Mouse (Mus musculus) intestine, embryonic 16.5 days (tissue): Measurements from ENCODE around the gene Igsf9b. TPM values are rescaled to one million over a fixed set of nuclear protein-coding genes. Genes with fewer than 3 reads are reported as not detected.

Source experiments
- ATAC-seq: fragments of 200-750 bp; cut with Nextera tagmentation; 2 replicates; pipeline ENCODE4 v1.8.0; 2017; ENCODE audit warnings: moderate TSS enrichment, moderate library complexity
- H3K27ac ChIP-seq: fragments of 300-500 bp; sonication (generic); 2 replicates; pipeline ENCODE4 v1.5.1; 2014; ENCODE audit warnings: mild to moderate bottlenecking, low read length
- H3K27me3 ChIP-seq: fragments of 300-500 bp; sonication (generic); replicated peaks from 2 replicates; pipeline ENCODE4 v1.6.1; 2014; ENCODE audit warnings: low read length, control low read depth, mixed read lengths; ENCODE audit not compliant: control insufficient read depth, insufficient read depth
- H3K36me3 ChIP-seq: fragments of 300-500 bp; sonication (generic); 2 replicates; pipeline ENCODE4 v1.6.1; 2014; ENCODE audit warnings: low read length, control low read depth; ENCODE audit not compliant: control insufficient read depth, insufficient read depth
- H3K4me1 ChIP-seq: fragments of 300-500 bp; sonication (generic); 2 replicates; pipeline ENCODE4 v1.6.1; 2014; ENCODE audit warnings: low read length, control low read depth, mixed read lengths; ENCODE audit not compliant: control insufficient read depth, insufficient read depth
- H3K4me2 ChIP-seq: fragments of 300-500 bp; sonication (generic); 2 replicates; pipeline ENCODE4 v1.6.1; 2014; ENCODE audit warnings: low read depth, low read length, control low read depth
- H3K4me3 ChIP-seq: fragments of 300-500 bp; sonication (generic); 2 replicates; pipeline ENCODE4 v1.5.1; 2014; ENCODE audit warnings: mild to moderate bottlenecking, low read length
- H3K9ac ChIP-seq: fragments of 300-500 bp; sonication (generic); 2 replicates; pipeline ENCODE4 v1.6.1; 2014; ENCODE audit warnings: low read depth, low read length
- H3K9me3 ChIP-seq: fragments of 300-500 bp; sonication (generic); 2 replicates; pipeline ENCODE4 v1.6.1; 2016; ENCODE audit warnings: low read length, control low read depth; ENCODE audit not compliant: control insufficient read depth
- WGBS: fragments of 180-500 bp; shearing (Covaris S2); extraction: QIAGEN DNeasy Blood & Tissue Kit; methylation state at CpG from one replicate; pipeline ENCODE4 v1.1.7; 2014; 5-methylcytosine and 5-hydroxymethylcytosine counted together
- polyA plus RNA-seq: library from polyadenylated mRNA; unstranded; fragments of >200 nt; fragmentation: Nextera tagmentation; extraction: Ambion mirVana; gene quantifications from 2 replicates; pipeline ENCODE4 v1.2.1, GENCODE M21; 2015

Igsf9b gene
- polyA plus RNA-seq = 4.1 and 4.2 TPM in 2 replicates

GRCm38 (mm10) chr9:27298411-27299285 lies at the start of gene Igsf9b:
Gene Igsf9b, plus strand, starts transcription at chr9:27299204.
- peak within 1 kb of the TSS; percentile 78 for H3K4me3 ChIP-seq
- peak within 1 kb of the TSS; percentile 66 for H3K9ac ChIP-seq
- WGBS = under 1% methylated on average over 40 of the region's 40 CpGs
- H3K27ac ChIP-seq = no peak within 1 kb of the TSS
- peaks cover 7% of the 10 kb centered on the region; the same call in 1 of the 2 replicates for H3K4me1 ChIP-seq
- H3K36me3 ChIP-seq = no peaks in the 10 kb centered on the region
- ATAC-seq = peak; percentile 100
- H3K4me2 ChIP-seq = peak within 1 kb of the TSS; percentile 90
- peaks cover 16% of the 10 kb centered on the region for H3K27me3 ChIP-seq
- no peaks in the 10 kb centered on the region for H3K9me3 ChIP-seq

- Histone ChIP-seq H3K4me1 (no peaks in the 10 kb centered on the region), H3K4me3 (no peak overlapping the region), H3K4me2 (no peak overlapping the region), H3K9ac (no peak overlapping the region), H3K36me3 (no peaks in the 10 kb centered on the region), H3K27me3 (no peaks in the 10 kb centered on the region), H3K27ac (no peak overlapping the region), H3K9me3 (no peaks in the 10 kb centered on the region)
- WGBS = 62% methylated on average over 7 of the region's 7 CpGs
- ATAC-seq = no peak
These were observed 46.8 kb upstream of the Igsf9b start for GRCm38 (mm10) chr9:27252034-27252714.

- Histone ChIP-seq H3K4me2 (no peak overlapping the region), H3K4me1 (no peaks in the 10 kb centered on the region), H3K27ac (no peak overlapping the region), H3K9me3 (no peaks in the 10 kb centered on the region), H3K36me3 (no peaks in the 10 kb centered on the region), H3K27me3 (no peaks in the 10 kb centered on the region), H3K4me3 (no peak overlapping the region), H3K9ac (no peak overlapping the region)
- no peak for ATAC-seq
- 64% methylated on average over 6 of the region's 6 CpGs for WGBS
These were observed 42.5 kb upstream of the Igsf9b start for GRCm38 (mm10) chr9:27256454-27256853.

GRCm38 (mm10) chr9:27260378-27260947 lies 38.5 kb upstream of the Igsf9b start:
- ATAC-seq = no peak
- WGBS = 77% methylated on average over 3 of the region's 3 CpGs

GRCm38 (mm10) chr9:27261905-27262304 lies 37.1 kb upstream of the Igsf9b start:
- H3K36me3 ChIP-seq = no peaks in the 10 kb centered on the region
- H3K27ac ChIP-seq = no peak overlapping the region
- H3K4me3 ChIP-seq = no peak overlapping the region
- H3K4me2 ChIP-seq = no peak overlapping the region
- H3K27me3 ChIP-seq = no peaks in the 10 kb centered on the region
- WGBS = 51% methylated on average over 2 of the region's 2 CpGs
- H3K9ac ChIP-seq = no peak overlapping the region
- ATAC-seq = no peak
- no peaks in the 10 kb centered on the region for H3K9me3 ChIP-seq
- no peaks in the 10 kb centered on the region for H3K4me1 ChIP-seq

More at GRCm38 (mm10) chr9:27260378-27260947, 38.5 kb upstream of the Igsf9b start:
- Histone ChIP-seq H3K4me3 (no peak overlapping the region), H3K27ac (no peak overlapping the region), H3K27me3 (no peaks in the 10 kb centered on the region), H3K4me1 (no peaks in the 10 kb centered on the region), H3K36me3 (no peaks in the 10 kb centered on the region), H3K9me3 (no peaks in the 10 kb centered on the region), H3K4me2 (no peak overlapping the region), H3K9ac (no peak overlapping the region)

GRCm38 (mm10) chr9:27265009-27265408 lies 34.0 kb upstream of the Igsf9b start:
- Histone ChIP-seq H3K27me3 (no peaks in the 10 kb centered on the region), H3K9me3 (no peaks in the 10 kb centered on the region), H3K4me1 (no peaks in the 10 kb centered on the region), H3K4me2 (no peak overlapping the region), H3K4me3 (no peak overlapping the region), H3K9ac (no peak overlapping the region), H3K27ac (no peak overlapping the region), H3K36me3 (no peaks in the 10 kb centered on the region)
- ATAC-seq = no peak
- 50% methylated on average over 3 of the region's 3 CpGs for WGBS

GRCm38 (mm10) chr9:27267878-27268277 lies 31.1 kb upstream of the Igsf9b start:
- Histone ChIP-seq H3K4me2 (no peak overlapping the region), H3K27me3 (no peaks in the 10 kb centered on the region), H3K36me3 (no peaks in the 10 kb centered on the region), H3K27ac (no peak overlapping the region), H3K9ac (no peak overlapping the region), H3K4me3 (no peak overlapping the region), H3K9me3 (no peaks in the 10 kb centered on the region), H3K4me1 (no peaks in the 10 kb centered on the region)
- no peak for ATAC-seq
- 88% methylated on average over 5 of the region's 5 CpGs for WGBS

- Histone ChIP-seq H3K27me3 (no peaks in the 10 kb centered on the region), H3K4me1 (no peaks in the 10 kb centered on the region), H3K9me3 (no peaks in the 10 kb centered on the region), H3K4me2 (no peak overlapping the region), H3K4me3 (no peak overlapping the region), H3K36me3 (no peaks in the 10 kb centered on the region), H3K27ac (no peak overlapping the region), H3K9ac (no peak overlapping the region)
- 80% methylated on average over 4 of the region's 4 CpGs for WGBS
- ATAC-seq = no peak
These were observed 30.5 kb upstream of the Igsf9b start for GRCm38 (mm10) chr9:27268493-27268892.

- WGBS = 77% methylated on average over 4 of the region's 4 CpGs
- Histone ChIP-seq H3K9me3 (no peaks in the 10 kb centered on the region), H3K4me1 (no peaks in the 10 kb centered on the region), H3K4me3 (no peak overlapping the region), H3K4me2 (no peak overlapping the region), H3K27me3 (no peaks in the 10 kb centered on the region), H3K9ac (no peak overlapping the region), H3K36me3 (no peaks in the 10 kb centered on the region), H3K27ac (no peak overlapping the region)
- no peak for ATAC-seq
These were observed 29.7 kb upstream of the Igsf9b start for GRCm38 (mm10) chr9:27269322-27269721.
